Comparison of ENCODE assay signal across 8 mouse cellular contexts in genomic region chr7:101906696-101907095, GRCm38 (mm10). TPM values are rescaled to one million over a fixed set of nuclear protein-coding genes. Genes with fewer than 3 reads are reported as not detected.
DNase-seq lines count a peak whose midpoint lies in the region; ATAC-seq and TF ChIP-seq lines count a peak whose summit lies in the region.

No protein-coding gene starts in this region.

- H3K4me2 ChIP-seq in hindbrain, embryonic 11.5 days (replicated peaks; ENCODE audit: low read depth, low read length) = peak overlapping the region; percentile 55

- peak; percentile 24 for DNase-seq in kidney, adult 2 months
- no peak for DNase-seq in kidney, postnatal 14 days
- DNase-seq in T-cell, adult 2 months (ENCODE audit: low spot score) = peak; percentile 10
- no peak for DNase-seq in hindbrain, embryonic 11.5 days (ENCODE audit: low spot score)
- peak; percentile 6 for DNase-seq in lung, postnatal 14 days
- DNase-seq in urinary bladder, postnatal 4 days (ENCODE audit: low spot score in 2 of 2) = no peak
- DNase-seq in layer of hippocampus, adult 9-11 months = no peak
- no peak for DNase-seq in cerebellum, postnatal 36 days

- H3K27ac ChIP-seq in kidney, adult 2 months (ENCODE audit: insufficient read depth, low read depth, low read length) = no peak overlapping the region
- H3K27ac ChIP-seq in hindbrain, embryonic 11.5 days (ENCODE audit: low read depth, low read length) = no peak overlapping the region

- TF ChIP-seq POLR2A in kidney, adult 2 months (IDR thresholded peaks at IDR 0.05; ENCODE audit: low read depth, low read length) = no peak

- peak overlapping the region; percentile 92; the same call in 1 of the 2 replicates for H3K9ac ChIP-seq in hindbrain, embryonic 11.5 days (ENCODE audit: low read depth, low read length)

- 19% methylated on average over 8 of the region's 8 CpGs for WGBS in kidney, adult 2 months
- 78% methylated on average over 8 of the region's 8 CpGs for WGBS in hindbrain, embryonic 11.5 days

- TF ChIP-seq CTCF in kidney, adult 2 months (conservative IDR thresholded peaks at IDR 0.05; ENCODE audit: insufficient read depth, insufficient read length, low read depth, low read length) = no peak

- no peak for ATAC-seq in hindbrain, embryonic 11.5 days (ENCODE audit: low FRiP score)

- no peaks in the 10 kb centered on the region for H3K9me3 ChIP-seq in hindbrain, embryonic 11.5 days (ENCODE audit: control insufficient read depth, low read length)

- 0 out of 2 replicates have a peak, but pooled peaks cover 2% of the 10 kb centered on the region for H3K36me3 ChIP-seq in kidney, adult 2 months (ENCODE audit: control insufficient read depth, insufficient read depth, low read length)
- H3K36me3 ChIP-seq in hindbrain, embryonic 11.5 days (ENCODE audit: control insufficient read depth, insufficient read depth, low read length) = no peaks in the 10 kb centered on the region

- H3K27me3 ChIP-seq in kidney, adult 2 months (replicated peaks; ENCODE audit: control insufficient read depth, insufficient read depth, low read length) = no peaks in the 10 kb centered on the region
- H3K27me3 ChIP-seq in hindbrain, embryonic 11.5 days (ENCODE audit: control insufficient read depth, insufficient read depth, low read length) = no peaks in the 10 kb centered on the region

- peaks cover 17% of the 10 kb centered on the region for H3K4me1 ChIP-seq in kidney, adult 2 months (ENCODE audit: control insufficient read depth, insufficient read depth, low read length)
- peaks cover 4% of the 10 kb centered on the region for H3K4me1 ChIP-seq in hindbrain, embryonic 11.5 days (replicated peaks; ENCODE audit: control insufficient read depth, insufficient read depth, low read length)

- H3K4me3 ChIP-seq in kidney, adult 2 months (ENCODE audit: insufficient read depth, low read depth, low read length) = peak overlapping the region; percentile 62
- peak overlapping the region; percentile 81 for H3K4me3 ChIP-seq in hindbrain, embryonic 11.5 days (ENCODE audit: low read depth, low read length)

RNA-seq across cellular contexts. Expression of gene Tomt, which starts 0.5 kb away (rescaled TPM):
- 0.09 and 0.14 TPM in 2 replicates for polyA plus RNA-seq in kidney, adult 2 months (2012; rRNA removed)
- polyA plus RNA-seq in hindbrain, embryonic 11.5 days (2014; fragmentation: Nextera tagmentation; extraction: Ambion mirVana) = 0.48 and 0.89 TPM in 2 replicates

RNA-seq across cellular contexts. Expression of gene Lamtor1, which starts 1.0 kb away (rescaled TPM):
- polyA plus RNA-seq in kidney, adult 2 months (2012; rRNA removed) = 255 and 267 TPM in 2 replicates
- 127 TPM in 2 replicates for polyA plus RNA-seq in hindbrain, embryonic 11.5 days (2014; fragmentation: Nextera tagmentation; extraction: Ambion mirVana)

RNA-seq across cellular contexts. Expression of gene Lrrc51, which starts 27.0 kb away (rescaled TPM):
- polyA plus RNA-seq in kidney, adult 2 months (2012; rRNA removed) = 19.6 and 21.6 TPM in 2 replicates
- polyA plus RNA-seq in hindbrain, embryonic 11.5 days (2014; fragmentation: Nextera tagmentation; extraction: Ambion mirVana) = 11.4 and 12.2 TPM in 2 replicates

RNA-seq across cellular contexts. Expression of gene Numa1, which starts 27.2 kb away (rescaled TPM):
- 71.8 and 77.5 TPM in 2 replicates for polyA plus RNA-seq in kidney, adult 2 months (2012; rRNA removed)
- polyA plus RNA-seq in hindbrain, embryonic 11.5 days (2014; fragmentation: Nextera tagmentation; extraction: Ambion mirVana) = 86.9 and 88.9 TPM in 2 replicates

RNA-seq across cellular contexts. Expression of gene Folr1, which starts 36.1 kb away (rescaled TPM):
- 942 and 1,044 TPM in 2 replicates for polyA plus RNA-seq in kidney, adult 2 months (2012; rRNA removed)
- 11.5 and 12.1 TPM in 2 replicates for polyA plus RNA-seq in hindbrain, embryonic 11.5 days (2014; fragmentation: Nextera tagmentation; extraction: Ambion mirVana)

Comparison
In these comparisons a context has a peak if more than half of its experiments do, and no peak if none do; other contexts are left out.
1. DNase-seq: peak in kidney, adult 2 months (single experiment), T-cell, adult 2 months (single experiment) and lung, postnatal 14 days (single experiment); none in kidney, postnatal 14 days (single experiment), hindbrain, embryonic 11.5 days (single experiment), urinary bladder, postnatal 4 days (0 of 2), layer of hippocampus, adult 9-11 months (single experiment) and cerebellum, postnatal 36 days (0 of 2).